Mouse (Mus musculus) ES-E14 (cell line): ENCODE measurements around the gene Gm49027. TPM values are rescaled to one million over a fixed set of nuclear protein-coding genes. Genes with fewer than 3 reads are reported as not detected.
"Not testable (repeated sequence)": the region's sequence is repeated elsewhere in the genome, so short reads cannot be mapped to it uniquely, and the experiment has no call there.

ENCODE experiments used
- DNase-seq: peaks from one replicate; pipeline ENCODE4 v3.0.0-alpha.2; 2013; ENCODE audit warnings: low read depth, low spot score
- H3K27ac ChIP-seq: 2 replicates; pipeline ENCODE4 v1.5.1; 2012; ENCODE audit warnings: low read depth, mild to moderate bottlenecking, low read length, moderate library complexity, mixed read lengths; ENCODE audit not compliant: poor library complexity, insufficient read depth, severe bottlenecking
- H3K36me3 ChIP-seq: 2 replicates; pipeline ENCODE4 v1.6.1; 2012; ENCODE audit warnings: mild to moderate bottlenecking, low read length, moderate library complexity, mixed read lengths; ENCODE audit not compliant: control insufficient read depth, poor library complexity, insufficient read depth, severe bottlenecking
- H3K4me1 ChIP-seq, 2 experiments: fragments of 150-350 bp in 1 of 2; sonication (generic) in 1 of 2; 2 replicates each; pipeline ENCODE4 v1.6.1; 2012; ENCODE audit warnings: low read length in 2 of 2, mild to moderate bottlenecking in 1 of 2, mixed read lengths in 1 of 2; ENCODE audit not compliant: control insufficient read depth in 2 of 2, insufficient read depth in 2 of 2, poor library complexity in 1 of 2
- H3K4me3 ChIP-seq, 2 experiments: fragments of 150-350 bp in 1 of 2; sonication (generic) in 1 of 2; 2 replicates each; pipeline ENCODE4 v1.5.1; 2012; ENCODE audit warnings: low read length in 2 of 2, low read depth in 1 of 2, mild to moderate bottlenecking in 1 of 2, mixed read lengths in 1 of 2; ENCODE audit not compliant: insufficient read depth in 1 of 2, poor library complexity in 1 of 2, severe bottlenecking in 1 of 2
- H3K9ac ChIP-seq: 2 replicates; pipeline ENCODE4 v1.6.1; 2012; ENCODE audit warnings: low read depth, mild to moderate bottlenecking, low read length, mixed read lengths; ENCODE audit not compliant: poor library complexity, insufficient read depth, severe bottlenecking
- H3K9me3 ChIP-seq: fragments of 150-350 bp; sonication (generic); 2 replicates; pipeline ENCODE4 v1.6.1; 2012; ENCODE audit warnings: low read depth, mild to moderate bottlenecking, low read length; ENCODE audit not compliant: control insufficient read depth, insufficient read depth
- CHD2 ChIP-seq: IDR thresholded peaks from 2 replicates; pipeline ENCODE4 v1.6.1; 2014; ENCODE audit warnings: mild to moderate bottlenecking, low read depth, low read length, inconsistent platforms
- HCFC1 ChIP-seq: IDR thresholded peaks from 2 replicates; pipeline ENCODE4 v1.6.1; 2012; ENCODE audit warnings: low read length, inconsistent platforms, borderline replicate concordance; ENCODE audit not compliant: insufficient read depth
- MAFK ChIP-seq: IDR thresholded peaks from 2 replicates; pipeline ENCODE4 v1.6.1; 2014; ENCODE audit warnings: mild to moderate bottlenecking, low read depth, low read length, inconsistent platforms; ENCODE audit not compliant: insufficient read depth
- ZC3H11A ChIP-seq: IDR thresholded peaks from 2 replicates; pipeline ENCODE4 v1.6.1; 2012; ENCODE audit warnings: low read depth, mild to moderate bottlenecking, inconsistent platforms, low read length, borderline replicate concordance
- ZNF384 ChIP-seq: IDR thresholded peaks from 2 replicates; pipeline ENCODE4 v1.6.1; 2012; ENCODE audit warnings: low read depth, low read length, inconsistent platforms
- in situ Hi-C, 2 experiments: fragments of 600-800 bp; cut with MboI; formaldehyde crosslinking; loops; one replicate each; pipeline ENCODE4 v1.15.1; 2025; ENCODE audit warnings: low sequenced_read_pairs in 2 of 2, inconsistent platforms in 1 of 2; ENCODE audit not compliant: unreplicated experiment in 2 of 2
- total RNA-seq: library from RNA; depleted of rRNA; stranded (reverse); fragments of 300-350 nt; gene quantifications from 2 replicates; pipeline ENCODE4 v1.2.3, GENCODE M21; 2012

Gene Gm49027
- total RNA-seq, 1 experiment = 0.94 TPM

DNA sequence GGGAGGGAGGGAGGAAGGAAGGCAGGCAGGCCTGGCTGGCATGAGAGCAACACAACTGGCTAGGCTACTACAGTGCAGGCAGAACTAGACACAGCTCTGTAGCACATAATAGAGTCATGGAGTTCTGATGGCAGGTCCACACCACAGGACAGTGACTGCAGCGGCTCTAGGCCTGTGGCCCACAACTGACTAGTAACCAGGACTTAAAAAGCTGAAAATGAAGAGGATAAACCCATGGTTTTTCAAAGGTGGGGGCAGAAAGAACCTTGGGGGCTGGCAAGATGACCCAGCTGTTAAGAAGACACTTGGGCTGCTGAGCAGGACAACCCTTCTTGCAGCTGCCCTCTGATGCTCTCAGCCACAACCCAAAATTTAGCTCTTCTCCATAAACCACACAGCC is 3.7 kb downstream of the Gm49027 start:
- TF ChIP-seq ZC3H11A = no peak
- TF ChIP-seq CHD2 = no peak
- no peak for TF ChIP-seq MAFK
- no peak for TF ChIP-seq HCFC1
- no peak for TF ChIP-seq ZNF384
- Histone ChIP-seq H3K9me3 (no peaks in the 10 kb centered on the region), H3K4me1 (peaks cover 0 to 4% of the 10 kb centered on the region in 2 experiments; a peak in 1 of 4 replicates), H3K36me3 (peaks cover 4% of the 10 kb centered on the region; the same call in 1 of the 2 replicates), H3K27ac (no peak overlapping the region), H3K4me3 (no peak overlapping the region), H3K9ac (no peak overlapping the region)
- DNase-seq = no peak
- in situ Hi-C loops = no loop called here

DNA sequence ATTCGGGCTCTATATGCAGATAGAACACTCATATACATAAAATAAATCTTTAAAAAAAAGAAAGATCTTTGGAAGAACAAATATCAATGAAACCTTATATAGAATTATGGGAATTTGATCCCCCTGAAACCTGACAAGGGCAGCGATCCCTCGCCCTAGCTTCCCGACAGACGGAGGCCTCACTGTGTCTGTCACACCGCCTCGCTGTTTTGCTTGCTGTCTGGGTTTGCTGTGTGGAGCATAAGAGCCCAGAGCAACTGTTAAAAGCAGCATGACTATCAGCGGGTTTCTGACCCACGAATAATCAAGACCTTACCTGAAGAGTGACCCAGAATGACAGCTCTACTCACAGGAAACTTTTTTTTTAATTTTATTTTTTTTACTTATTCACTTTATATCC is 4.6 kb downstream of the Gm49027 start:
- no peaks in the 10 kb centered on the region for H3K9me3 ChIP-seq
- in situ Hi-C loops = no loop called here

DNA sequence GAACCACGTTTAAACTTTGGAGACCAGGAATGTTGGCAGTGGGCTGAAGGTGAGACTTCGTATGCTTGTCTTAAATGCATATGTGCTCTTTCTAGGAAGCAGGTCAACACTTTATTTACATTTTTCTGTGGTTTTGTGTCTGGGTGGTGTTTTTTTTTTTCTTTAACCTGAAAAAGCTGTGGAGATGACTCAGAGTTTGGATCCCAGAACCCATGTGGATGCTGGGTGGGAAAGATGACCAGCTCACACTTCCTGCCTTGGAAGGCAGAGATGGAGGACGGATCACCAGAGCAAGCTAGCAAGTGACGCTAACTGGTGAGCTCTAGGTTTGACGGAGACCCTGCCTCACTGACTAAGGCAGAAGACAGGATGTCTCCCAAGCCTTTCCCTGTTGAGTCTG is 10.4 kb downstream of the Gm49027 start:
- no peak overlapping the region for H3K4me3 ChIP-seq
- no peak overlapping the region for H3K27ac ChIP-seq
- no peak for DNase-seq
- peaks cover 2 to 15% of the 10 kb centered on the region in 2 experiments; a peak in 3 of 4 replicates for H3K4me1 ChIP-seq
- TF ChIP-seq HCFC1 (no peak), ZC3H11A (no peak), MAFK (no peak), ZNF384 (no peak), CHD2 (no peak)
- no peaks in the 10 kb centered on the region for H3K9me3 ChIP-seq
- no peak overlapping the region for H3K9ac ChIP-seq
- peaks cover 22% of the 10 kb centered on the region for H3K36me3 ChIP-seq
- in situ Hi-C loops = no loop called here

More for the DNA sequence above, 4.6 kb downstream of the Gm49027 start:
- Histone ChIP-seq H3K4me1 (peaks cover 0 to 4% of the 10 kb centered on the region in 2 experiments; a peak in 1 of 4 replicates), H3K4me3 (no peak overlapping the region), H3K27ac (no peak overlapping the region), H3K36me3 (peaks cover 8% of the 10 kb centered on the region), H3K9ac (no peak overlapping the region)
- DNase-seq = no peak
- TF ChIP-seq HCFC1 (no peak), ZC3H11A (no peak), ZNF384 (no peak), CHD2 (no peak), MAFK (no peak)

DNA sequence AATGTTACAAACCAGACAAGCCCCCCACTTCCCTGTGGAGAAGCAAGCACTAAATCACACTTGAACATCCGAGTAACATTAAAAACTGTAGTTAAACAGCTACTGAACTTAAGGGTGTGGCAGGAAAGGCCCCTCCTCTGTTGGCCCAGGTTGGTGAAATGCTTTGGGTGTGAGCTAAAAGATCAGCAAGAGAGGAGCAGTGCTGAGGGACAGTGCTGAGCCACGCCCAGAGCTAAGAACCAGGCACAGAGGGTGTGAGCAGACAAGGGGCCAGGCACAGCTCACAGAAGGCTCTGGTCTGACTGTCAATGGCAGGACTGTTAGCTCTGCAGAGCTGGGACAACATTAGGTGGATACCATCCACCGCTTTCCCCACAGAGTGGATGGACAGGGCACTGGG is 13.2 kb downstream of the Gm49027 start:
- in situ Hi-C loops = no loop called here

DNA sequence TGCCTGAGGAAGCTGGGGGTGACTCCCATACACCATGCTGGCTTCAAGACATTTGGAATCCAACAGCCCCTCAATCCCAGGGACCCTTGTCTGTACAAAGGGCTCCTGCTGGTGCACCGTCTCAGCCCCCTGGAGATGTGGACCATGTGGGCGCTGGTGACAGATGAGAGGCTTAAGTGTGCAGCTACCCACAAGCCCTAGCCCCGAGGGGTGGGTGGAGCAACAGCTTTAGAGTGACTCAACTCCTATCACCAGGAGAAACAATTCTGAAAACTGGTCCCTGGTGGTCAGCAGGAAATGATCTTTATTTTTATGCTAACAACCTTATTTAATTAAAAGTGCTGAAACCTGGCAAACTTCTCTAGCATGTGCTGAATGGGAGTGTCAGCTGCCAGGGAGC is 13.9 kb downstream of the Gm49027 start:
- in situ Hi-C loops, H3K9ac ChIP-seq: not testable (repeated sequence)
- H3K36me3 ChIP-seq = peaks cover 18% of the 10 kb centered on the region

More for the DNA sequence above, 13.2 kb downstream of the Gm49027 start:
- Histone ChIP-seq H3K4me3 (no peak overlapping the region), H3K27ac (no peak overlapping the region), H3K9me3 (no peaks in the 10 kb centered on the region), H3K36me3 (peaks cover 18% of the 10 kb centered on the region), H3K4me1 (peaks cover 2 to 15% of the 10 kb centered on the region in 2 experiments; a peak in 3 of 4 replicates), H3K9ac (no peak overlapping the region)
- no peak for TF ChIP-seq MAFK
- no peak for TF ChIP-seq ZC3H11A
- TF ChIP-seq HCFC1 = no peak
- no peak for TF ChIP-seq CHD2
- no peak for TF ChIP-seq ZNF384
- DNase-seq = no peak

More for the DNA sequence above, 13.9 kb downstream of the Gm49027 start:
- H3K9me3 ChIP-seq, DNase-seq, H3K4me3 ChIP-seq, H3K27ac ChIP-seq: not testable (repeated sequence)
- H3K4me1 ChIP-seq = peaks cover 2 to 15% of the 10 kb centered on the region in 2 experiments; a peak in 3 of 4 replicates
